Mouse (Mus musculus): ENCODE measurements around the gene Hivep1.

Gene Hivep1

GRCm38 (mm10) chr13:42051961-42052695 is at the start of gene Hivep1:
Gene Hivep1, plus strand, starts transcription at chr13:42052021.
- DNase-seq, result no peak

GRCm38 (mm10) chr13:42015484-42016045 is 36.3 kb upstream of the Hivep1 start:
- no peak for DNase-seq

DNA sequence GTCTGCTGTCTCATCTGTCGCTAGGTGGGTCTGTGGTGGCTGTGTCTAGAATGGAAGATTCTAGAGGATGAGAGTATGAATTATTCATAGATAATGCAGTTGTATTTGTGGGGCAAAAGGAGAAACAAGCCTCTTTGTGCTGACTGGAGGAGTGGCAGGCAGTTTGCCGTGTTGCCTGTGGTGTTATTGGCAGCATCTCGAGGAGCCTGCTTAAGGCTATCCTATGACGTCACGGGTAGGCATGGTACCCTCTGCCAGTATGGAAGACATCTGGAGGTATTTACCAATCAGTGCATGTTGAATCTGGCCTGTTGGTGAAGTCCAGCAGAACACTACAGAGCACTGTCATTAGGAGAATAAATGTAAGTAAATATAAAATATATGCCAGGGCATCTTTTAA is 35.6 kb upstream of the Hivep1 start:
- no peak for DNase-seq

- no peak for DNase-seq
These were observed 33.5 kb upstream of the Hivep1 start for GRCm38 (mm10) chr13:42018356-42018755.

- DNase-seq, result peak; percentile 74
These were observed 10.6 kb upstream of the Hivep1 start for GRCm38 (mm10) chr13:42041203-42041602.

- peak; percentile 34 for DNase-seq
These were observed 8.4 kb upstream of the Hivep1 start for GRCm38 (mm10) chr13:42043431-42043830.

GRCm38 (mm10) chr13:42048991-42049773 is 2.6 kb upstream of the Hivep1 start:
- peak; percentile 99 for DNase-seq

- no peak for DNase-seq
These were observed 2.1 kb upstream of the Hivep1 start for GRCm38 (mm10) chr13:42049774-42050125.

GRCm38 (mm10) chr13:42050160-42050559 is 1.7 kb upstream of the Hivep1 start:
- DNase-seq, result no peak

GRCm38 (mm10) chr13:42050880-42051201 is 980 bp upstream of the Hivep1 start:
- no peak for DNase-seq

GRCm38 (mm10) chr13:42051202-42051906 is 467 bp upstream of the Hivep1 start:
- peak; percentile 100 for DNase-seq

DNA sequence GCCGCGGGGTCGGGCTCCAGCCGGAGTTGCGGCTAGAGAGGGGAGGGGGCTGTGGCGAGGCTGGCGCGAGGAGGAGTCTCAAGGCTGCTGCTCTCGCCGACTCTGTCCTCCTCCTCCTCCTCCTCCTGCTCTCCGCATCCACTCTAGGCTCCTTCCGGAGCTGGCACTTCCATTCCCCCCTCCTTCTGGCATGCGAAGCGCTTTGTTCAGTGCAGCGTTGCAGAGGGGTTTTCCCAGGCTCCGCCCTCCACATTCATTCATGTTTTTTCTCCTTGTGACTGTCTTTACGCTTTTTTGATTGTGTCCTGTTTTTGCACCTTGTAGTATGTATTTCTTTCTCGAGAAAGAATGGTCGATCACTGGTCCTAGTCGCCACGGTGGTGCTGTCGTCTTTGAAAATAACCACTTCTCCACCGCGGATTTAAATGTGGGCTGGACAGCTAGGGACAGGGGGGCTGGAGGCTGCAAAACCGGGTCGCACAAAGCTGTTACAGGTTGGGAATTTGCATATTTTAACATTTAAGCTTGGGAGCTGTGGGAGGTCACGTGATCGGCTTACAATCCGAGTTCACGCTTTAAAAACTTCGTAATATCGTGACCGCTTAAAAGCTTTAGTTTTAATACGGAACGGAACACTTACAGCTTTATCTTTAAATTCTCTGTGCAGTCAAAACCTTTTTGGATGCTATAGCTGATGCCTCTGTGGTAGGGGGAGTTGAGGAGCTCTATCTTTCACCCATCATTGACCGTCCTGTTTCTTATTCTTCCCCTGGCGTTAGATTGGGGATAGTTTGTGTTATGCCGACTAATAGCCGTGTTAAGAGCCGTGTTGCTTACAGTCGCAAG is 1.1 kb downstream of the Hivep1 start:
- peak; percentile 98 for DNase-seq

GRCm38 (mm10) chr13:42053656-42054055 is 1.8 kb downstream of the Hivep1 start:
- peak; percentile 61 for DNase-seq

DNA sequence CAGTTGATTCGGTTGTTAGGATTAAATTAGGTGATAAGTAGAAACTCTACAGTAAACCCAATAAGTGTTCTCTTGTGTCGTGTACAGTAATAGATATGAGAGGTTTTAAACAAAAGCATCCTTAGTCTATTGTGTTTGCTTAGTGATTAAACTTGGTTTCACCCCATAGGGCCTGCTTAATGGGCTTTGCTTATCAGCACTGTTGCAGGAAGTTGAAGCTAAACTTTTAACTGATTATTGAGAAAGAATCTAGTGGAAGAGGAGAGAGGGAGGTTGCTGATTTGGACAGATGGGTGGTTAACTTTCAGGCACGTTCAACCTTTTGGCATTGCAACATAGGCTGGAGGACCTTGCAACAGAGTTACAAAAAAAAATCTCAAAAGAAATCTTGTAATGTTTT is 2.3 kb downstream of the Hivep1 start:
- peak; percentile 24 for DNase-seq

GRCm38 (mm10) chr13:42056712-42057332 is 5.0 kb downstream of the Hivep1 start:
- DNase-seq, result peak; percentile 61

DNA sequence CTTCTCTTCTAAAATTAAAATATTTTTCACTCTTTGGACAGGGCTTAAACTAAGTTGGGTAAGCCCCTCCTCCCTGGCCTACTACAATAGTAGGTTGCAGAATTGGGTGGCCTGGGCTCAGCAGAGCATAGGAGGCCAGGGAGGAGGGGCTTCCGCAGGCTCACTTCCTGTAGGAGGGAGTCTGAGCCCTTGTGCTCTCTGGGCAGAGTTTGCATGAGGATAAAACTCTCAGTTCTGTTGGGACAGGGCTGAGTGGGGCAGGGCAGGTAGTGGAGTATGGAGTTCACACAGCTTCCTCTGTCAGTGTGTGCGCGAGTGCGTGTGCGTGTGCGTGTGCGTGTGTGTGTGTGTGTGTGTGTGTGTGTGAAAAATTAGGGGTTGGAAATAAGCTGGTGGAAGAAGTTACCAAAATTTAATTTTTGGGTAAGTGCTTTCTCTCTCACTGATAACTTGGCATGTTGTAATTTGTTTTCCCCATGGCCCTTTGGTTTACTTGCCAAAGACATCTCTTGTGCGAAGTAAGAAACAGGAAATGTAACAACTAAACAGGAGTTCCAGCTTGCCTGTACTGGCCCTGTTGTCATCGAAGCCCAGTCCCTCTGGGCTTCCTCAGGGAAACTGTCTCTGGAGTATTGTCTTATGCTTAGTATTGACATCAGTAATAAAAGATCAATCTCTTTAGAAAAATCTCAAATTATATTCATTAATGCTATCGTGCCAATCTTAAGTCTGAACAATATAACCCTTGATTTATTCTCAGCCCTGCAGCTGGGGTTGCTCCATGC is 9.2 kb downstream of the Hivep1 start:
- peak; percentile 95 for DNase-seq

- peak; percentile 36 for DNase-seq
These were observed 12.4 kb downstream of the Hivep1 start for GRCm38 (mm10) chr13:42064257-42064656.

- DNase-seq, result peak; percentile 42
These were observed 18.4 kb downstream of the Hivep1 start for GRCm38 (mm10) chr13:42070236-42070635.

DNA sequence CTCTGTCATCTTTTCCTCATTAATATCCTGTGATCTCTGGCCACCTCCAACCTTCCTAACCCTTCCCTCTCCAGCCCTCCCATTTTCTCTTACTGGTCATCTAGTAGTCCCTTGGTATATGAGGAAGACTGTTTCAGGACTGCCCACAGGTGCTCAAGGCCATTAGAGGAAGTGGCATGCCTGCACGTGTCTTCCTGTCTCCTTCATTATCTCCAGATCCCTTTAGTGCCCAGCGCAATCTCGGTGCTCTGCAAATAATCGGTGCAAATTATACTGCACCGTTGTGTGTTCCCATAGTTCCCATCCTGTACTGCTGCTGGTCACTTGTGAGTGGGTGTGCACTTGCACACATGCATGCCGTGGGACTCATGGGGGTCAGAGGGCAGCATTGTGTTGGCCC is 19.2 kb downstream of the Hivep1 start:
- peak; percentile 75 for DNase-seq

DNA sequence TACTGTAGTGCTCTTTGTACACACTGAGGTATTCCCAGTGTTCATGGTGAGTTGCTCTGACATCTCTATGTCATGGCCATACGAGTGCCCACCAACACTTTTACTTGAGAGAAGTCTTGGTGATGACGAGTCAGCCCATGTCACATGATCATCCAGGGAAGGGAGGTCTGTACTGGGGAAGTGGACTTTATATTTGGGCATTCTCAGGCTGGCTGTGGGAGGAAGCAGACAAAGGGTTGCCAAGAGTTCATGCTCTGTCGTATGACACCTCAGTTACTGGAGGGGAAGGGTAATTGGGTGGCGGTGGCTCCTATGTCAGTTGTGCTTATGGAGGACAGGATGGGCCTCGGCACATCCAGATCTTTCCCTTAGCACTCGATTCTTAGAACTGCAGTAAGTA is 21.5 kb downstream of the Hivep1 start:
- DNase-seq, result peak; percentile 87

DNA sequence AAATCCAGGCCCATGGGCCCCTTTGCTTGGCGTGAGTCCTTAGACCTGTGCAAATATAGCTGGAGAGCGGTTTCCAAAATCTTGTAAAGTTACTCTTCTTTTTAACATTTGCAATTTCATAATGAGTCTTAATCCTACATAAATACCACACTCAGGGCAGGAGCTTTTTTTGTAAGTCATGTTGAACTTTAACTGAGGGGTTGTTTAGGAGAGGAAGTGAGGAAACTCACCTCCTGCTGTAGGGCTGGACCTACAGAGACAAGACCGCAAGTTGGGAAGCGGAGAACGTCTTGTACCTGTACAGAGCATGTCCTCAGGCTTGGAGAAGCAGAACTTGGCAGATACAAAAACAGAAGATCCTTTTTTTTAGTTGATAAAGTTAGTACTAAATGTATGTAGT is 23.7 kb downstream of the Hivep1 start:
- DNase-seq, result peak; percentile 56

All from heart, adult 11 months (tissue).